Mouse (Mus musculus) ES-Bruce4 (cell line): ENCODE measurements around the gene Lrriq4. TPM values are rescaled to one million over a fixed set of nuclear protein-coding genes. Genes with fewer than 3 reads are reported as not detected.
A peak's percentile ranks its signal among the peaks of the same experiment; 100 is the strongest.

Experiments used
- H3K27ac ChIP-seq: 2 replicates; pipeline ENCODE4 v1.5.1; 2012; ENCODE audit warnings: low read length, inconsistent platforms; ENCODE audit not compliant: insufficient read depth
- H3K27me3 ChIP-seq: 2 replicates; pipeline ENCODE4 v1.6.1; 2012; ENCODE audit warnings: mild to moderate bottlenecking, low read length, inconsistent platforms; ENCODE audit not compliant: control insufficient read depth, poor library complexity, insufficient read depth, severe bottlenecking
- H3K36me3 ChIP-seq: 2 replicates; pipeline ENCODE4 v1.6.1; 2012; ENCODE audit warnings: inconsistent platforms, mild to moderate bottlenecking, low read length, moderate library complexity; ENCODE audit not compliant: control insufficient read depth, poor library complexity, insufficient read depth, severe bottlenecking
- H3K4me1 ChIP-seq: one replicate; pipeline ENCODE4 v1.8.1; 2011; ENCODE audit warnings: low read length; ENCODE audit not compliant: control insufficient read depth, insufficient read depth
- H3K4me3 ChIP-seq: 2 replicates; pipeline ENCODE4 v1.5.1; 2011; ENCODE audit warnings: low read depth, mild to moderate bottlenecking, low read length
- H3K9ac ChIP-seq: 2 replicates; pipeline ENCODE4 v1.6.1; 2012; ENCODE audit warnings: low read depth, mild to moderate bottlenecking, inconsistent platforms; ENCODE audit not compliant: poor library complexity, severe bottlenecking
- H3K9me3 ChIP-seq: replicated peaks from 2 replicates; pipeline ENCODE4 v1.6.1; 2012; ENCODE audit warnings: mild to moderate bottlenecking, low read length, inconsistent platforms; ENCODE audit not compliant: control insufficient read depth, poor library complexity, insufficient read depth, severe bottlenecking
- CTCF ChIP-seq: IDR thresholded peaks from one replicate; pipeline ENCODE4 v1.8.1; 2011; ENCODE audit warnings: low read depth, low read length
- EP300 ChIP-seq: IDR thresholded peaks from 2 replicates; pipeline ENCODE4 v1.6.1; 2011; ENCODE audit warnings: low read depth, low read length; ENCODE audit not compliant: insufficient read depth
- POLR2A ChIP-seq: IDR thresholded peaks from one replicate; pipeline ENCODE4 v1.8.1; 2011; ENCODE audit warnings: low read length; ENCODE audit not compliant: insufficient read depth
- polyA plus RNA-seq: library from polyadenylated mRNA; stranded (reverse); fragments of >200 nt; gene quantifications from 2 replicates; pipeline ENCODE4 v1.2.4, GENCODE M21; 2011; ENCODE audit warnings: low read depth; ENCODE audit not compliant: missing spikeins, insufficient read depth, insufficient read length

Lrriq4 gene
- polyA plus RNA-seq, 1 experiment, result 3.3 TPM

- Histone ChIP-seq H3K27me3 (no peaks in the 10 kb centered on the region), H3K9me3 (no peaks in the 10 kb centered on the region)
- no peak for TF ChIP-seq POLR2A
- TF ChIP-seq CTCF, result peak; percentile 57
- 0 out of 2 replicates have a peak, but pooled peaks have one; percentile 43 for TF ChIP-seq EP300
Observed at GRCm38 (mm10) chr3:30650062-30650841, 5.9 kb downstream of the Lrriq4 start.

GRCm38 (mm10) chr3:30655937-30656336 lies 11.6 kb downstream of the Lrriq4 start:
- TF ChIP-seq POLR2A (no peak), CTCF (no peak), EP300 (no peak)
- Histone ChIP-seq H3K4me1 (peaks cover 6% of the 10 kb centered on the region), H3K9ac (no peak overlapping the region), H3K9me3 (no peaks in the 10 kb centered on the region), H3K4me3 (no peak overlapping the region), H3K27me3 (no peaks in the 10 kb centered on the region), H3K36me3 (no peaks in the 10 kb centered on the region), H3K27ac (no peak overlapping the region)

More at GRCm38 (mm10) chr3:30650062-30650841, 5.9 kb downstream of the Lrriq4 start:
- Histone ChIP-seq H3K4me3 (peak overlapping the region; percentile 58), H3K4me1 (peaks cover 3% of the 10 kb centered on the region), H3K9ac (no peak overlapping the region; the same call in none of the 2 replicates), H3K27ac (no peak overlapping the region), H3K36me3 (no peaks in the 10 kb centered on the region)

GRCm38 (mm10) chr3:30658486-30658885 lies 14.2 kb downstream of the Lrriq4 start:
- TF ChIP-seq POLR2A, result no peak
- TF ChIP-seq EP300, result no peak
- TF ChIP-seq CTCF, result no peak
- H3K27me3 ChIP-seq, result no peaks in the 10 kb centered on the region
- H3K4me1 ChIP-seq, result peaks cover 6% of the 10 kb centered on the region
- no peaks in the 10 kb centered on the region for H3K36me3 ChIP-seq
- H3K4me3 ChIP-seq, result no peak overlapping the region
- no peak overlapping the region for H3K9ac ChIP-seq
- H3K27ac ChIP-seq, result no peak overlapping the region
- no peaks in the 10 kb centered on the region for H3K9me3 ChIP-seq

GRCm38 (mm10) chr3:30683190-30683589 lies 38.9 kb downstream of the Lrriq4 start:
- Histone ChIP-seq H3K9ac (no peak overlapping the region), H3K36me3 (no peaks in the 10 kb centered on the region), H3K9me3 (no peaks in the 10 kb centered on the region), H3K27me3 (no peaks in the 10 kb centered on the region), H3K4me3 (no peak overlapping the region), H3K27ac (no peak overlapping the region), H3K4me1 (peaks cover 1% of the 10 kb centered on the region)
- no peak for TF ChIP-seq POLR2A

- TF ChIP-seq EP300 (no peak), CTCF (no peak), POLR2A (no peak)
- no peak overlapping the region for H3K27ac ChIP-seq
- no peaks in the 10 kb centered on the region for H3K9me3 ChIP-seq
- no peaks in the 10 kb centered on the region for H3K27me3 ChIP-seq
- no peak overlapping the region for H3K4me3 ChIP-seq
- H3K36me3 ChIP-seq, result no peaks in the 10 kb centered on the region
- peaks cover 4% of the 10 kb centered on the region for H3K4me1 ChIP-seq
- H3K9ac ChIP-seq, result no peak overlapping the region
Observed at GRCm38 (mm10) chr3:30687216-30687615, 42.9 kb downstream of the Lrriq4 start.

GRCm38 (mm10) chr3:30690976-30691375 lies 46.7 kb downstream of the Lrriq4 start:
- H3K4me3 ChIP-seq, result no peak overlapping the region
- no peak overlapping the region for H3K27ac ChIP-seq
- no peak overlapping the region for H3K9ac ChIP-seq
- no peaks in the 10 kb centered on the region for H3K27me3 ChIP-seq
- no peaks in the 10 kb centered on the region for H3K9me3 ChIP-seq
- TF ChIP-seq POLR2A (no peak), CTCF (no peak), EP300 (no peak)
- H3K4me1 ChIP-seq, result peaks cover 2% of the 10 kb centered on the region
- no peaks in the 10 kb centered on the region for H3K36me3 ChIP-seq
